Mouse (Mus musculus) liver, postnatal 0 days (tissue): ENCODE measurements around the gene Nsun2. TPM values are rescaled to one million over a fixed set of nuclear protein-coding genes. Genes with fewer than 3 reads are reported as not detected.
A peak's percentile ranks its signal among the peaks of the same experiment; 100 is the strongest.

Experiments used
- ATAC-seq: fragments of 200-750 bp; cut with Nextera tagmentation; 2 replicates; pipeline ENCODE4 v1.8.0; 2017; ENCODE audit warnings: mild to moderate bottlenecking, moderate library complexity
- DNase-seq: peaks from one replicate; pipeline ENCODE4 v3.0.0-alpha.2; 2016
- H3K27ac ChIP-seq: fragments of 300-500 bp; sonication (generic); 2 replicates; pipeline ENCODE4 v1.5.1; 2014; ENCODE audit warnings: antibody characterized with exemption, moderate library complexity, mild to moderate bottlenecking, low read depth
- H3K27me3 ChIP-seq: fragments of 300-500 bp; sonication (generic); 2 replicates; pipeline ENCODE4 v1.6.1; 2014; ENCODE audit warnings: low read length, control low read depth, mixed read lengths; ENCODE audit not compliant: insufficient read depth
- H3K36me3 ChIP-seq: fragments of 300-500 bp; sonication (generic); replicated peaks from 2 replicates; pipeline ENCODE4 v1.6.1; 2014; ENCODE audit warnings: mild to moderate bottlenecking, control low read depth, low read length, moderate library complexity, mixed read lengths; ENCODE audit not compliant: insufficient read depth
- H3K4me1 ChIP-seq: fragments of 300-500 bp; sonication (generic); 2 replicates; pipeline ENCODE4 v1.6.1; 2014; ENCODE audit warnings: antibody characterized with exemption, mild to moderate bottlenecking, control low read depth; ENCODE audit not compliant: insufficient read depth
- H3K4me2 ChIP-seq: fragments of 300-500 bp; sonication (generic); 2 replicates; pipeline ENCODE4 v1.6.1; 2014; ENCODE audit warnings: low read depth, mild to moderate bottlenecking, low read length, moderate library complexity, mixed read lengths
- H3K4me3 ChIP-seq: fragments of 300-500 bp; sonication (generic); 2 replicates; pipeline ENCODE4 v1.5.1; 2014; ENCODE audit warnings: low read depth, low read length
- H3K9ac ChIP-seq: fragments of 300-500 bp; sonication (generic); replicated peaks from 2 replicates; pipeline ENCODE4 v1.6.1; 2014; ENCODE audit warnings: mild to moderate bottlenecking, moderate library complexity
- H3K9me3 ChIP-seq: fragments of 300-500 bp; sonication (generic); 2 replicates; pipeline ENCODE4 v1.6.1; 2016; ENCODE audit warnings: mild to moderate bottlenecking, control low read depth, low read length, mixed read lengths
- CTCF ChIP-seq: sonication (generic); IDR thresholded peaks from 2 replicates; pipeline ENCODE4 v1.5.1; 2016; ENCODE audit warnings: antibody characterized with exemption, low read depth
- EP300 ChIP-seq: IDR thresholded peaks from 2 replicates; pipeline ENCODE4 v1.6.1; 2016; ENCODE audit warnings: antibody characterized with exemption, low read depth, mild to moderate bottlenecking
- WGBS: fragments of 180-500 bp; shearing (Covaris S2); extraction: QIAGEN DNeasy Blood & Tissue Kit; methylation state at CpG from one replicate; pipeline ENCODE4 v1.1.7; 2014; ENCODE audit not compliant: insufficient replicate concordance; 5-methylcytosine and 5-hydroxymethylcytosine counted together
- polyA plus RNA-seq: library from polyadenylated mRNA; unstranded; fragments of >200 nt; fragmentation: Nextera tagmentation; extraction: Ambion mirVana; gene quantifications from 2 replicates; pipeline ENCODE4 v1.2.1, GENCODE M21; 2015

The Nsun2 gene
- polyA plus RNA-seq, 1 experiment from 2014 or later: 47.5 TPM

- ATAC-seq: no peak
- Histone ChIP-seq H3K4me1 (peaks cover 7% of the 10 kb centered on the region), H3K27me3 (no peaks in the 10 kb centered on the region), H3K4me2 (no peak overlapping the region), H3K27ac (no peak overlapping the region), H3K4me3 (no peak overlapping the region), H3K9ac (no peak overlapping the region), H3K9me3 (no peaks in the 10 kb centered on the region), H3K36me3 (no peaks in the 10 kb centered on the region)
- TF ChIP-seq CTCF (no peak), EP300 (no peak)
- no peak for DNase-seq
- 83% methylated on average over 7 of the region's 7 CpGs for WGBS
These were observed 3.8 kb downstream of the Nsun2 start for GRCm38 (mm10) chr13:69537366-69537765.

DNA sequence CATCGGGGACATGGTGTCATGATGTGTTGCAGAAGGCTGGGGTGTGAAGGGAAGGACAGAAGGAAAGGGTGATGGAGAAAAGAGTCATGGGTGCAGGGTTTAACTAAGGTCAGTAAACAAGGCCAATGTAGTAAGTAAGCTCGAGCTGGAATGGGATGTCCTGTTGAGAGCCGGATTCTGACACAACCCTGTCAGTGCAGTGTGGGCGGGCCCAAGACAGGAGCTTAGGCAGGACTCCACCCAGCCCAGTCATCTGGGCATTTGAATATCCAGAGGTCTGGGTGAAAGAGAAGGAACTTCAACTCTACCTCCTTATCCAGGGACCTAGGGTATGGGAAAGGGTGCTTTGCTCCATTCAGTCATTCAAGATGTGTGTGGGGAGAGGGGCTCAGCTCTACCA, 4.8 kb downstream of the Nsun2 start:
- 25% methylated on average over 4 of the region's 4 CpGs for WGBS
- Histone ChIP-seq H3K4me2 (no peak overlapping the region), H3K9me3 (no peaks in the 10 kb centered on the region), H3K4me3 (no peak overlapping the region), H3K4me1 (peaks cover 6% of the 10 kb centered on the region), H3K36me3 (no peaks in the 10 kb centered on the region), H3K27me3 (no peaks in the 10 kb centered on the region), H3K27ac (no peak overlapping the region), H3K9ac (no peak overlapping the region)
- peak; percentile 51 for DNase-seq
- no peak for ATAC-seq
- TF ChIP-seq CTCF: no peak
- no peak for TF ChIP-seq EP300

GRCm38 (mm10) chr13:69541209-69541608, 7.7 kb downstream of the Nsun2 start:
- H3K9me3 ChIP-seq: no peaks in the 10 kb centered on the region
- DNase-seq (no peak), ATAC-seq (no peak)
- H3K27me3 ChIP-seq: no peaks in the 10 kb centered on the region
- no peaks in the 10 kb centered on the region for H3K36me3 ChIP-seq
- 44% methylated on average over 6 of the region's 6 CpGs for WGBS
- H3K27ac ChIP-seq: no peak overlapping the region
- TF ChIP-seq CTCF (no peak), EP300 (no peak)
- H3K4me3 ChIP-seq: no peak overlapping the region
- no peaks in the 10 kb centered on the region; the same call in 1 of the 2 replicates for H3K4me1 ChIP-seq
- no peak overlapping the region for H3K4me2 ChIP-seq
- no peak overlapping the region for H3K9ac ChIP-seq

- Histone ChIP-seq H3K4me2 (no peak overlapping the region), H3K27me3 (no peaks in the 10 kb centered on the region), H3K4me3 (no peak overlapping the region), H3K4me1 (no peaks in the 10 kb centered on the region), H3K36me3 (no peaks in the 10 kb centered on the region), H3K9ac (no peak overlapping the region), H3K9me3 (no peaks in the 10 kb centered on the region), H3K27ac (no peak overlapping the region)
- ATAC-seq: no peak
- 76% methylated on average over 10 of the region's 10 CpGs for WGBS
- no peak for DNase-seq
- TF ChIP-seq CTCF: no peak
- no peak for TF ChIP-seq EP300
These were observed 8.2 kb downstream of the Nsun2 start for GRCm38 (mm10) chr13:69541776-69542175.

DNA sequence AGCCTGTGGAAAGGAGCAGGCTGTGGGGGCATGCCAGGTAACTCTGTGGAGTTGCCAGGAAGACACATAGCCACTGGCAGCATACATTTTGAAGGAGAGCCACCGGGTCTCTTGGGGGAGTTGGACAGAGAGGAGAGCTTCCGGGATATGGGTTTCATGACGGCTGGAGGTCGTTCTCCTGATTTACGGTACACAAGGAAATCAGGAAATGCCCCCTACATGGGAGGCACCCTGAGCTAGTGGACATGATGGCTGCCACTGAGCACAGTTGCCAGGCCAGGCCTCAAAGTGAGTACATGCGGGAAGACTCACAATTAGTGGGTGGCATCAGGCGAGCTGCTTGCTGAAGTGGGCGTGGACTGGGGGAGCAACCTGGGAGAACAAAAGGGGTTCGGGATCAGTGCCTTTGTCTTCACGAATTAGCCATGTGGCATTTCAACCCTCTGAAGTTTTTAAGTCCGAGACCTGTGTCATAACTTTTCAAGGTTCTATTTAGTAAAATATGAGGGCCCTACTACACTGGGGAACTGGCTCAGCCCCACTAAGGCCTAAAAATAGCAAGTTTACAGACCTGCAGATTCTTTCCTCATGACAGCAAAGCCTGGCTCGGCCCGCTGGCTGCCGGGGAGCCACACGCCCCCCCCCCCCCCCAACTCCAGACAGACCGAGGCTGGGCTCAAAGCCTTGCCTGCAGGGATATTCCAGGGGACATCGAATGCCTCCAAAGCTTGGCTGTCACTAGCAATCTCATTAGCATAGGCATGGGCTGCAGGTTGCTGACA, 9.2 kb downstream of the Nsun2 start:
- no peaks in the 10 kb centered on the region for H3K27me3 ChIP-seq
- ATAC-seq (no peak), DNase-seq (no peak)
- H3K4me1 ChIP-seq: no peaks in the 10 kb centered on the region
- no peak overlapping the region for H3K4me2 ChIP-seq
- no peaks in the 10 kb centered on the region for H3K9me3 ChIP-seq
- TF ChIP-seq CTCF: no peak
- TF ChIP-seq EP300: no peak
- H3K36me3 ChIP-seq: no peaks in the 10 kb centered on the region
- H3K27ac ChIP-seq: no peak overlapping the region
- no peak overlapping the region for H3K9ac ChIP-seq
- 53% methylated on average over 17 of the region's 17 CpGs for WGBS
- no peak overlapping the region for H3K4me3 ChIP-seq

GRCm38 (mm10) chr13:69543595-69543994, 10.0 kb downstream of the Nsun2 start:
- no peak overlapping the region; the same call in 1 of the 2 replicates for H3K9ac ChIP-seq
- H3K36me3 ChIP-seq: no peaks in the 10 kb centered on the region
- H3K27me3 ChIP-seq: no peaks in the 10 kb centered on the region
- peak overlapping the region; percentile 45 for H3K4me2 ChIP-seq
- H3K27ac ChIP-seq: no peak overlapping the region
- TF ChIP-seq EP300: no peak
- no peak for TF ChIP-seq CTCF
- no peaks in the 10 kb centered on the region for H3K4me1 ChIP-seq
- no peak overlapping the region for H3K4me3 ChIP-seq
- H3K9me3 ChIP-seq: no peaks in the 10 kb centered on the region
- DNase-seq (no peak), ATAC-seq (0 out of 2 replicates have a peak, but pooled peaks have one; percentile 4)
- 68% methylated on average over 12 of the region's 12 CpGs for WGBS
